Mouse (Mus musculus): Measurements from ENCODE around the gene Vav3. TPM values are rescaled to one million over a fixed set of nuclear protein-coding genes. Genes with fewer than 3 reads are reported as not detected.

Vav3 gene
- total RNA-seq, 2 experiments from 2014 or later, result 12.2 to 12.6 TPM

DNA sequence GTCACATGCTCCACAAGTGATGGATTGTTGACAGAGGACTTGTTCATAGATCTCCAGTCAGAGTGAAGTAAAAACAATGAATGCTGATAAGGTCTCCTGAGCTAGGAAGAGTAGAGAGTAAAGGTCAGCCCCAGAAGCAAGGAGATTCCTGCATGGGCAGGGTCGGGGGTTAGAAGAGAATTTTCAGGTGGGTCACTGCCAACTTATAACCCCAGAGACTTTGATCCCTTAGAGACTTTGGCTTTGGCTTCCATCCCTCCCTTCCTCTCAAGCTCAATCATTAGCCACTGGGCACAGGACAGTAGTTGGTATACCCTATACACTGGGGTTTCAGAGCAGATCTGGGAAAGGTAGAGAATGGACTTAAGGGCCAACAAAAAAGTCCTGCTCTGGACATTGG, 360.8 kb downstream of the Vav3 start:
- no peak for DNase-seq

DNA sequence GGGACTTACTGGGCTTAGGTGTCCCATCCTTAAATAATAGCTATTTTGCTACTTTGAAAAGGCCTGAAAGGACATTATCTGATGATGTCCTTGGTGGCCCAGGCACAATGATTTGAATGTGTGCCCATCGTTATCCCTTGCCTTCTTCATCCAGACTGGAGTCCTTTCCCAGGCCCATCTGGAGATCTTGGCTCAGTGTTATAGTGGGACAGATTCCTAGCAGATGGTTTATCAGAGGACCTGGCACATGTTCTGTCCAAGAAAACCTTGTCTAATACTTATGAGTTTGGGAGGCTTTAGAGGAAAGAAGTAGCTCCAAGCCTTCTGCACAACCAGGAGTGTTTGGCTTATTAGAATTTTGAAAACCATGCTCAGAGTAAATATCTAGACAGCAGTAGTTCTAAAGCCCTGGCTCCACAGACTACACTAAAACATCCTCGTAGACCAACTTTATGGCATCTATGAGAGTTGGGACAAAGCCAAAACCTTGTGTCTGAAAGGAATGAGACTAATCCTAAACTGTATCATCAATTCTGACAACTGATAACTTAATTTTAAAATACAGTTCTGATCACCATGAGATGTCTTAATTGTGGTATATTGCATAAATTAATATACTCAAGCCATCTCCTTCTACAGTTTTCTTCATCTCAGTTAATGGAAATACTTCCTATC, 367.5 kb downstream of the Vav3 start:
- no peak for DNase-seq

DNA sequence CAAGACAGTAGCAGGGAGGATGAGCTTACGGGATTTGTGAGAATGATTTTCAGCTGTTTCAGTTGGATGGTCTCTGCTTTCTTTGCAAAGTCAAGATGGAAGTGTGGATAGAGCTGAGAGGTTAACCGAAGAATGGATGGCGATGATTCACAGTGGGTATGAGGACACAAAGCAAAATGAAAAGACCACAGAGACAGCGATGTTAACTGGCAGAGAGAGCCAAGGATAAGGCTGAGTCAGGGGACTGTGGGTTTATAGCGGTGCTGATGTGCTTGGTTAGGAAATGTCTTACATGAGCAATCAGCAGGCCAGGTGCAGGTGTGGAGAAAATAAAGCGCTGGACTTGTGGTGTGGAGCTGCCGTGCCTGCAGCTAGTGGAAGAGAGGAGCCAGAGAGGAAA, 371.3 kb downstream of the Vav3 start:
- DNase-seq, result no peak

- DNase-seq, result no peak
Measured at GRCm38 (mm10) chr3:109714476-109714875, 374.0 kb downstream of the Vav3 start.

- DNase-seq, result no peak
Measured at GRCm38 (mm10) chr3:109721753-109722152, 381.3 kb downstream of the Vav3 start.

- DNase-seq, result no peak
Measured at GRCm38 (mm10) chr3:109726776-109727175, 386.3 kb downstream of the Vav3 start.

- no peak for DNase-seq
Measured at GRCm38 (mm10) chr3:109731592-109732230, 391.3 kb downstream of the Vav3 start.

- peak; percentile 5 for DNase-seq
Measured at GRCm38 (mm10) chr3:109732327-109733182, 392.1 kb downstream of the Vav3 start.

Other genes with a start within 250 kb of the Vav3 start
- 10 to 100 TPM; 18.8 to 21.3 TPM for gene Slc25a24, start 217.5 kb upstream of the Vav3 start, total RNA-seq (2021)

All from heart, postnatal 4 days (tissue).